Mouse (Mus musculus) layer of hippocampus, postnatal 36 days (tissue): ENCODE results near the gene Trmt2b. TPM values are rescaled to one million over a fixed set of nuclear protein-coding genes. Genes with fewer than 3 reads are reported as not detected.
"Not testable (repeated sequence)": the region's sequence is repeated elsewhere in the genome, so short reads cannot be mapped to it uniquely, and the experiment has no call there.

Experiments used
- DNase-seq, 2 experiments: peaks; one replicate each; pipeline ENCODE4 v3.0.0; 2022
- total RNA-seq, 2 experiments: library from RNA; stranded (reverse); gene quantifications; 2 replicates each; pipeline ENCODE4 v1.2.3; 2021

Gene Trmt2b
- 10 to 100 TPM in 1 of 2 experiments, 1 to 10 TPM in 1; 8.9 to 10.5 TPM for total RNA-seq

DNA sequence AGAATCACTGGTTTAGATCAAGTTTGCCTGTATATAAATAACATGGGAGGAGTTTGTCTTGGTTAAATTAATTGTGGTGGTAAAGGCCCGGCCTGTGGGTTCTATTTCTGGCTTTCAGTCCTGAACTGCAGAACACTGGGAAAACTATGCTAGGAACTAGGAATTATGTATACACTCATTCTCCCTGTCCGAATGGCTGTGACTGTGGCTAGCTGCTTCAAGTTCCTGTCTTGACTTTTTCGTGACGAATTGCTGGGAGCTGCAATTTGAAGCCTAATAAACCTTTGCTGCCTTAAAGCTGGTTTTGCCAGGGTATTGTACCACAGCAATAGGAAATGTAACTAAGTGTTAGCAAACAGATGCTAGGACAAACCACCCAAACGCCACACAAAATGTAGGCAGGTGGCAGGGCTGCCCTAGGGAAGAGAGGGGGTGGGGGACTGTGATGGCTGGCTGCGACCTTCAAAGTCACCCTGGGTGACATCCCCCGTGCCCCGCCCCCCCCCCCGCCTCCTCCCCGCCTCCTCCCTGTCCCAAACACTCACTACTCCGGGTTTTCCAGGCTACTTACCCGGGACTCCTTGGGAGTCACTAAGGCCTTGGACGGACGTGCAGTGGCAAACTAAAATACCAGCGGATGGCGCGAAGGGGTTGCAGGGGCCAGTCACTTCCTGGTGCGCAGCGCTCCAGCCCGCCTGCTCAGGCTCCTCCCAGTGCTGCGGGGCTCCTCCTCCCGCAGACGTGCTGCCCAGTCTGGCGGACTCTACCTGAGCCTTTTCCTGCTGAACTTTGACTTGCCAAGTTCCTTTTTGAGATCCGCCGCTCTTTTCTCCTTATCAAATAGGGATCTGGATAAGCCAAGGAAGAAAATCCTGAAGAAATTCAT, at the start of gene Trmt2b:
Trmt2b (minus strand) TSS at position 710 of the 886 bp plus-strand sequence.
- peak; percentile 27 to 34 for DNase-seq

DNA sequence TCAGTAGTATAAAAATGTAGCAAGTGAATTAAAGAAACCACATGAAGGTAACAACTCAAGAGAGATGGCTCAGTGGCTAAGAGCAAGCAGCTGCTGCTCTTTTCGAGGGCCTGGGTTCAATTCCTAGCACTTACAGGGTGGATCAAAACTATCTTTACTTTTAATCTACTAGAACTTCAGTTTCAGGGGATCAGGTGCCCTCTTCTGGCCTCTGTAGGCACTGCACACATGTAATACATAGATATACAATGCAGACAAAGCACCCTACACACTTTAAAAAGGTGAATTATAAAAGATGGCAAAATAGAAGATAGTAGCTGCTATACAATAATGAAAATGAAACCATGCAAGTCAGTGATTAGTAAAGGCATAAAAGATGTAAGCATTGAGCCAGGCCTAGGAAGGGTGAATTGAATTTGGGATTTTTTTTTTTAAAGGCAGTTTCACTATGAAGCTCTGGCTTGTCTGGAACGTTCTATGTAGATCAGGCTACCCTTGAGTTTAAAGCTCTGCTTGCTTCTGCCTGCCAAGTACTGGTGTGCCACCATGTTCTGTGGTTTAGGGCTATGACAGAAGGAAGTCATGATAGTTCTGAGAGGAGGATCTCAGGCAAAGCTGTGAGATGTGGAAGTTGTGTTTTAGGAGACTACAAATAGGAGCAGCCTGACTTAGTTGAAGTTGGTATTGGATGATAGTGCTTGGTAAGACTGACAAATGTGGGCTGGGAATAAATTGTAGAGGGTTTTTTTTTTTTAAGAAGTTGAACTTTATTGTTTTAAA, 42.6 kb upstream of the Trmt2b start:
- no peak for DNase-seq

DNA sequence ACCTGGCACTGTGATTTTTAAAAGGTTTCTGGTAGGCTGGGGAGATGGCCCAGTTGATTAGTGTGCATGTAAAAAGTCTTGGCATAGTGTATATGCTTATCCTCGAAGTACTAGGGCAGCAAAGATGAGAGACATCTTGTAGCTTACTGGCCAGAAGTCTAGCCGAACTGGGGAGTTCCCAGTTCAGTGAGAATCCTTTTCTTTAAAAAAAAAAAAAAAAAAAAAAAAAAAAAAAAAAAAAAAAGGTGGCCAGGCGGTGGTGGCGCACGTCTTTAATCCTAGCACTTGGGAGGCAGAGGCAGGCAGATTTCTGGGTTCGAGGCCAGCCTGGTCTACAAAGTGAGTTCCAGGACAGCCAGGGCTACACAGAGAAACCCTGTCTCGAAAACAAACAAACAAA, 34.4 kb upstream of the Trmt2b start:
- not testable (repeated sequence) for DNase-seq

DNA sequence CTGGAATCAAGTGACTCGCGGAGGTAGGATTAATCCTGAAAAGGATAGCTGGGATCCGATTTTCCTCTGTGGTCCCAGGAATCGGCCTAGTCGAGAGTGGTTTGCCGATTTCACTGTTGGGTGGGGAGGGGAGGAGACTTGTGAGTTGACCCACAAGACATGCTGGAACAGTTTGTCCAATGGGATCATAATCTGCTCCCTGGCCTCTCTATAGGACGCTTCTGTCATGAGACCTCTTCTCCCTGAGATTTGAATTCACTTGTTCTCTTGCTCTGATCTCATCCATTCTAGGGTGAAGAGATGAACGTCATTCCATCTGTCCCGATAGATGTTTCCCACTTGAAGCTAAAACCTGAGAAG, 31.5 kb upstream of the Trmt2b start:
- no peak for DNase-seq

DNA sequence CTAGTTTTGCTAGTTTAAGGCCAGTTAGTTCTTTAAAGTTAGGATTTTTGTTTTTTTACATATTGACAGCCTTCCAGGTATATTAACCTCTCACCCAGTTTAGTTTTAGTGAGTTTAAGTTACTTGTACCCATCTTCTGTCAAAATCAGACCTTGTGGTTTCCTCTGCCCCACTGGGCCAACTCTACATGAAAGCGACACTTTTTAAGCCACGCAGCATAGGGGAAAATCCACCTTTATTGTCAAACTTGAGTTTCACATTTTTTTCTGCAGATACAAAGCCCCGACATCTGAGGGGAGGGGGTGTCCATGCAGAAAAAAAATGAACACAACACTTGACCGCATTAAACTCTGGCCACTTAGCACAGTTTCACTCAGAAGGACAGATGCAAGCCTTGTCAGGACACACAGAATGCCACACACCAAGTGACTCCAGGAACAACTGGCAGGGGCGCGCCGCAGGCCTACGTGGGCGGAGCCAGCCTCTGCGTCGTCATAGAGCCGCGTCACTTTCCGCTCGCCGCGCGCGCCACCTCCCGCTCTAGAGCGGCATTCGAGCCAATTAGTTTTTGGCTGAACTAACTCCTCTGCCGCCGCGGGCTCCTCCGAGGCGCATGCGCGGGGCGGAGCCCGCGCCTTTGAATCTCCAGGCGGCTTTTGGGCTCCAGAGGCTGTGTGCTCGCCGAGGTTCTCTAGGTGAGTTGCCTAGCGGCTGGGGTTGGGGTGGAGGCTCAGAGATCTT, 30.9 kb upstream of the Trmt2b start, which contains the start of gene Cenpi:
Cenpi (plus strand) TSS at position 551 of the 741 bp plus-strand sequence.
- DNase-seq: peak; percentile 81 to 83

DNA sequence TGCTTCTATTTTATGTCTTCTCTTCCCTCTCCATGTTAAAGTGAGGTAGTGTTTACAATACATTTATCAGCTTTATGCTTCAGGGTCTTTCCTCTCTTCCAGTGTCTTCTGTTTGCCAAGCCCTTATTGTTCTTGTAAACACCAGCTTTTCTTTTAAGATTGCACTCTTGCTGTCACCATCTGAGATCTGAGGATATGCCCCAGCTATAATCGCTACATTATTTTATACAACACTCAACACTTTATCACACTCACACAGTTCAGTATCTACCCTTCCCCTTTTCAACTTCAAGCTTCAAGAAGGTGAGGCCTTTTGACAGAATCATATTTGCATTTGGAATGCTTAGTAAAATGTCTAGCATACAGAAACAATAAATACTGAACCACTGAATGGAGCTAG, 26.5 kb upstream of the Trmt2b start:
- no peak for DNase-seq

DNA sequence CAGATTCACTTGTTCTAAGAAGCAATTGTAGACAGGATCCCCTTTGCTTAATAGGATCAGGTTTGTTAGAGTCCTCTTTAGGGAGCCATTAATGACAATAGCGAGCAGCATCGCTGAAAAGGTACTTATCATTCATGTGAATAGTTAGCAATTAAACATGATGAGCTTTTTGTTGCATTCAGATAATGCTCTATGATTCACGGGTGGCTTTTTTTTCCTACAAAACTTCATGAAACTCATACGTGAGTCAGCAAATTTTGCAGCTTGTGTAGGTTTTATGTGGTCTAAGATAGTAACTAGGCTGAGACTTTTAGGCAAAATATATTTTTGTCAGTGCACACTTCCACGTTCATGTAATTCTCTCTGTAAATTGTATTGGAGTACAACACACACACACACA, 23.4 kb upstream of the Trmt2b start:
- DNase-seq: no peak

DNA sequence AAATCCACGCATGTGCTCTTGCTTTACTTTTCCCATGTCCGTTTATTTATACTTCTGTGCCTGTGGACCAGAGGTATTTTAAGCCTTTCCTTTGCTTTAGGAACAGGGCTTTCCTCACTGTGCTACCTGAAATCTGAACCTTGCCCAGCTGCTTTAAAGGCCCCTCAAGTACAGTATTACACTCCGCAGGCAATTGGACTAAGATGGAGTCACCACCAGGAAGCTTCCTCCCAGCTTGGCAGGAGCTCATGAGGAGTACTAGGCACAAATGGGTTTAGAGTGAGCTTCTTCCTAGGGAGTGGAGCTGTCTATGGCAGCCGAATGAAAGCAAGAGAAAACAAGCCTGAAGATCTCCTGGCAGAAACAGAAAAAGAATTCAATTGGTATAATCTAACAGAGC, 20.4 kb upstream of the Trmt2b start:
- no peak for DNase-seq

DNA sequence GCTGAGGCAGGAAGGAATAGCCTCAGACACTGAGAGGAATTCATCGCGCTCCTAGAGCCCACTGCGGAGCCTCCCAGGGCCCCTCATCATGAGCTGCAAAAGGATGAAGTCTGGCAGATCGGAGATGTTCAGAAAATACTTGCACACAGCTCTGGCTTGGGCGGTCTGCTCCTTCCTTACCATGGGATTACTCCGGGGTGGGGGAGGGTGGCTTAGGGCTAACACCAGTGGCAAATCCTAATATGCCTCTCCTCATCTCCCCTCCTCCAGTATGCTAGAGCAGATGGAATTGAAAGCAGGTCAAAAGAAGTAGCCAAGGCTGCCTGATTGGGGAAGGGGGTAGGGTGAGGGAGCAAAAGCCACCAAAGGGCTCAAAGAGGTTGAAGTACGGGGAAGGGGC, 20.0 kb upstream of the Trmt2b start:
- no peak for DNase-seq

DNA sequence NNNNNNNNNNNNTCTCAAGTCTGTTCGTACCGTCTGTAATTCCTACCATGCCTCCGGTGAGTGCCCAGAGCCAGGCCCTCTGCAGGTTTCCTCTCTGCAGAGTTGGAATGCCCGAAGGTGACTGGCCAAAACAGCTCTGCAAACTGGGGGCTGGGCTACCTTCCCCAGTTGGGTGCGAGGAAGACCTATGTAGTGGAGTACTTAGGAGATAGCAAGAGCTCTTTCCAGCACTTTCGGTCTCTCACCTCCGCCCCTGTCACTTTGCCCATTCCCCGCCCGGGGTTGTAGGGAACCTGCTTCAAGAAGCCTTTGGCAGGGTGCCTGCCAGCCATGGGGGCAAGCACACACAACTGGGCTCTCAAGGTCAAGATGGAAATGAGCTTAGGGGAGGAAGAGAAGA, 19.5 kb upstream of the Trmt2b start:
- peak; percentile 12 to 19 for DNase-seq

DNA sequence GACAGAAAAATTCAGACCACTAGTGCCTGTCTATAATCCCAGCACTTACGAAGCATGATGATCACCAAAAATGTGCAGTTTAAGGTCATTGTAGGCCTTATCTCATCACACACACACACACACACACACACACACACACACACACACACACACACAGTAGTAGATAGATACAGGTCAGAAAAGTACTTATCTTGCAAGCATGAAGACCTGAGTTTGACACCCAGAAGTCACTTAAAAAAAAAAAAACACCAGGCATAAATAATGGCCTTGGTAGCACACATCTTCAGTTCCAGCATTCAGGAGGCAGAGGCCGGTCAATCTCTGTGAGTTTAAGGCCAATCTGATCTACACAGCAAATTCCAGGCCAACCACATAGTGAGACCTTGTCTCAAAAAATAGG, 10.5 kb upstream of the Trmt2b start:
- no peak for DNase-seq

DNA sequence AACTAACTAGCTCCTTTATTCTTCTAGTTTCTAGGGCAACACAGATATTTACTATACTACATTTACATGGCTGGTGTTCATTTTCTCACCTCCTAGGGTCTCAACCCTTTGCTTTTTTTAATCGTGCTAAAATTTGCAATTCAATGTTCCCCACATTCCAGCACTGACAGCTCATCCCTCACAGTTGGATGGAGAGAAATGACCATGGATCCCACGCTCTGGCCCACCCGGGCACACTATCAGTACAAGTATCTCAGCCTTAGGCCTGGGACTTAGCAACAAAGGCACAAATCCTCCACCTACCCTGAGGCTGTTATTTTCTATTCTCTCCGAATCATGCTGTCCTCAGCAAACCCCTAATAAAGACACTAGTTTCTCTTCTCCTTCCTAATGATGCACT, 9.0 kb upstream of the Trmt2b start:
- DNase-seq: no peak

DNA sequence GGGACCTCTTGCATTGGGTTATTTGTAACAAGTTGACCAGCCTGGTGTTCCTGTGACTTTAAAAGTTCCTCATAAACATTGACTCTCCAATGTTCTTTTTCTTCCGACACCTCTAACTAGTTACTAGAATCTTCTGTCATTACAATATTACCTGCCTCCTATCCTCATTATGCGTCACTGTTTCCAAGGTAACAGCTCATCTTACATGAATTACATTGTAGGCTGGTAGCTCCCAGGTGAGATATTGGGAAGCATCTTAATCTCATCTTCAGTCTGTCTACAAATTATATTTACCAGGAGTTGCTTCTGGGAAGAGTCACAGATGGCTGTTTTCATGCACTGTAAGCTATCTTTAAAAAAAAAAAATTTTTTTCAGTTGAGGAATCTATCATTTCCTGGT, 8.3 kb upstream of the Trmt2b start:
- DNase-seq: no peak

DNA sequence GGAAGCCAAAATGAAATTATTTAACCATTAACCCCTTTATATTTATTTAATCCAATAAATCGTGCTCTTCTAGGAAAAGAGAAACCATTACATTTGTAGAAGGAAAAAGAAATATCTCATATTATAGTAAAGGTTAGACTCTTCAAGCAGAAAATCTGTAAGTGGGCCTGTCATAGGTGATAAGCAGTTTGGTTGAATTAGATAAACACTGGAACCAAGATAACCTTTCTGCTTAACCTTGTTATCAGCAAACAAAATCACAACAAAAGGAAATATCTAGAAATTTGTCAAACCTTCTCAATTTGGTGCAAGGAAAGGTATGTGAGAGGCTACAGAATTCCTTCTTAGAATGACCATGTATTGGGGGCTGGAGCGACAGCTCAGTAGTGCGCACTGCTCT, 3.7 kb upstream of the Trmt2b start:
- no peak for DNase-seq

DNA sequence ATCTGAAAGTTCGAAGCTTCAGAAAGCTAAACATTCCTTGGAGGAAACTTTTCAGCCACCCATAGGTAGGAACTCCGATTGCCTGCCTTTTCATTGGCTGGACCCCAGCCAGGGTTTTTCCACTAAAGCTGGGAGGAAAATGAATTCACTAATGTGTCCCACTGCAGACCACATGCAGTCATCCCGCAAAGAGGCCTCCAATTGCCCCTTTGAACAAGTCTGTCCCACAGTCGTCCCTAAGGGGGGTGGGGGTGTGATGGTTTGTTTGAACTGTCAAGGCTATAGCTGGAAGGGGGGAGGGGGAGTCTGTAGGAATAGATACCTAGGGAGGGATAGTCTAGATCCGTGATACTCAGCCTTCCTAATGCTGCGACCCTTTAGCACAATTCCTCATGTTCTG, 1.1 kb downstream of the Trmt2b start:
- no peak for DNase-seq

DNA sequence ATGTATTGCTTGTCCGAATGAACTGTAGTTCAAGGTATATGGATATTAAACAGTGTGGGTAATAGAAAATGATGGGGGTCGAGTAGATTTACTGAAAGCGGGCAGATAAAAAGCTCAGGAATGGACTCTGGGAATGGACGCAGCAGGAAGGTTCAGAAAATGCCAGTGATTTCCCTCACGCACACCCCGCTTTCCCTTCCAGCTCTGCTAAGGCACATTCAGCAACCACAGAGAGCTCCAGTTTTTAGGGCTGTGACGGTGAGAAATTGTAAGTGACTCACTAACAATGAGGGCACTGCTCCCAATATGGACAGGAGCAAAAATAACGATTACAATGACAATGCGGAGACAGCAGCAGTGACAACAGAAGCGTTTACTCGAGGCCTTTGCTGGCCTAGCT, 14.7 kb downstream of the Trmt2b start:
- no peak for DNase-seq

DNA sequence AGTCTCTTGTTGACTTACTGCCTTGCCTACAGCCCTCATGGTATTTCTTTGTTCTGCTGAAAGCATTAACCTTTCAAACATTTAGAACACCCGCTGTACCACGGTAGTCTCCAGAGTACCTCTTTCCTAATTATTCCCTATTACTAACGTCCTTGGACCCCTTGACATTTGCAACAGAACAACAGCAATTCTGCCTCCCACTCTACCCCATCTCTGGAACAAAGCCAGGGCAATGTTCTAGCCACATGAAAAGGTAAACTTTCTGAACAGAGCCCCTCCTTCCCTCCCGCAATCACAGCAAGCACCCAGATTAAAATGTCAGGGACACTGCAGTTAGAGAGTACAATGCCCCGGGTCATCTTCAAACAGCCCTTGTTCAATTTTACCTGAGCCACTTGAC, 15.6 kb downstream of the Trmt2b start:
- no peak for DNase-seq

DNA sequence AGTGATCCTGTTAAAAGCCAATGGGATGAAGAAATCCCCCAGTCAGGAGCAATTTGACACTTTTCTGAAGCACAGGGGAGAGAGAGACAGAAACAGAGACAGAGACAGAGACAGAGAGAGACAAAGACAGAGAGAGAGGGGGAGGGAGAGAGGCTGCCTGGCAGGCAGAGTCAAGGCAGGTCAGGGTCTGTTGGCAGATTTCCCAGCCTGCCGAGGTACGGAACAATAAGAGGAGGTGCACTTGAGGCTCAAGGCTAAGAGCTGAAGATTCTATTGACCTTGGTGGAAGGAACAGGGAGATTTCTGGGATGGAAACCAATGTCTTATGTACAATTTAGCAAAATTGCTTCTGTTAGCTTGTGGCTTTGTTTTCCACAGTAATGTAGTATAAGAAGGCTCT, 28.6 kb downstream of the Trmt2b start:
- DNase-seq: no peak

DNA sequence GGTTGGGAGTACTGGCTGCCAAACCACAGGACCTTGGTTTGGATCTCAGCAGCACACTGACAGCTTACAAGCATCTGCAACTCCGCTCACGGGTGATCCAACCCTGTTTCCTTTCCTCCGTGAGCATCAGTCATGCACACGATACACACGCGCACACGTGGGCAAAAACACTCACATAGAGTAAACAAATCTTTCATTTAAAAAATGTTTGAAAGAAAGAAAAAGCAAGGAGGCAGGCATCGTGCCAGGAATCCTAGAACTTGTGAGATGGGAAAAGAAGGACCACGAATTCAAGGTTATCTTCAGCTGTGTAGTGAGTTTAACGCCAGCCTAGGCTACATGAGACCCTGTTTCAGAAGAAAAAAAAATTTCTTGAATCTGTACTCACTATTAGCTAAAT, 30.8 kb downstream of the Trmt2b start:
- no peak for DNase-seq

DNA sequence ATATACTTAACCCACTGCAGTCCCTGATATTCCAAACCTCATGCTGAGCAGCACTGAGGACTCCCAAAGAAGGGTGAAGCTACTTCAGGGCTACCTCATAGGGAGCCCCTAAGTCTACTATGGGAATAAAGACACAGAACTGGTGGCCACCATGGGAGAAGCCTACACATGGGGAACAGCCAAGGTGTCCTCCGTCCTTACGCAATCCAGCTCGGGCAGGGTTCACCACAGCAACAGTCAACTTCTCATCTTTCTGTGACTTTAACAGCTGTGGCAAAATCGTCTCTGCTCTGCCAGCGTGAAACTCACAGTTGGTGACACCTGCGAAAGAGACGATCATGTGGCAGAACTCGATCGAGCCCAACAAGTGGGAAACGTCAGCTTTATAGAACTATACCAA, 38.5 kb downstream of the Trmt2b start:
- no peak for DNase-seq

DNA sequence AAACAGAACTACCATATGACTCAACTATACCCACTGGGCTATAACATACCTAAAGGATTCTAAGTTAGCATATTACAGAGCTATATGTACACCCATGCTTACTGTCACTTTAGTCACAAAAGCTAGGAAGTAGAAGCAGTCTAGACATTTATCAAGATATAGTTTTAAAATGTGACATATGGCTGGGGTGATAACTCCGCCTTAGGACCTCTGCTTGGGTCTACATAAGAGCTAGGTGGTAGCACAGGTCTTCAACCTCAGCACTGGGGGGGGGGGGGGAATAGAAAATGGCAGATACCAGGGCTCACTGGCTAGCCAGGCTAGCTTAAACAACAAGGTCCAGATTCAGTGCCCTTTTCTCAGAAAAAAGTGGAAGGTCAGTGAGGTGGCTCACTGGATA, 43.7 kb downstream of the Trmt2b start:
- no peak for DNase-seq

DNA sequence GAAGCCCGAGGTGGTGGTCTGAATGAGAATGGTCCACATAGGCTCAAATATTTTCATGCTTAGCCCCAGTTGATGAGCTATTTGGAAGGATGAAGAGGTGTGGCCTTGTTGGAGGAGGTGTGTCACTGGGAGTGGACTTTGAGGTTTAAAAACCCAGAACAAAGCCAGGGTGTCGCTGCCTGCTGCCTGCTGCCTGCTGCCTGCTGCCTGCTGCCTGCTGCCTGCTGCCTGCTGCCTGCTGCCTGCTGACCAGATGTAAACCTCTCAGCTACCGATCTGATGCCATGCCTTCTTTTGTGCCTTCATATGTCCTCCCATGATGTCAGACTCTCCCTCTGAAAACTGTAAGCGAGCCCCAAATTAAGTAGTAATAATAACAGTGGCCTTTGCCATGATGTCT, 54.9 kb downstream of the Trmt2b start, which contains the start of gene Nox1:
Nox1 (minus strand) TSS at position 101 of the 400 bp plus-strand sequence.
- no peak for DNase-seq

DNA sequence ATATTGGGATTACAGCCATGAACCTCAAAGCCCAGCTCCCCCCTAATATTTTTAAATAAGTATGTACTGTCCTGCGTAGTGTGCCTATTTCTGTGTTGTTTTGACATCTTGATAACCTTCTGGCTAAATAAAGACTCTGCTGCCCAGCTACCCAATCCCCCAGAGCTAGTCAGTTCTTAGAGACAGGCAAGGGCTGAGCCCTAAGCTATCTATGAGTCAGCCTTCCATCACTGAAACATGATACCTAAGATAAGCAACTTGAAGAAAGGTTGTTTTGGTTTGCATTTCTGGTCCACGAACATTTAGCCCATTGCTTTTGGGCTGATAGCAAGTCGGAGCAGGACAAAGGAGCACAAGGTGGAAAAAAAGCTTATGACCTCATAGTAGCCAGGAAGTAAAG, 56.2 kb downstream of the Trmt2b start:
- DNase-seq: no peak
